Mouse (Mus musculus) forebrain, embryonic 12.5 days (tissue): Measurements from ENCODE around the gene Mbnl1. TPM values are rescaled to one million over a fixed set of nuclear protein-coding genes. Genes with fewer than 3 reads are reported as not detected.

Experiments
- ATAC-seq: fragments of 200-750 bp; cut with Nextera tagmentation; 2 replicates; pipeline ENCODE4 v1.8.0; 2017; ENCODE audit warnings: moderate TSS enrichment; ENCODE audit not compliant: low FRiP score
- H3K27ac ChIP-seq: fragments of 300-500 bp; sonication (generic); 2 replicates; pipeline ENCODE4 v1.5.1; 2016; ENCODE audit warnings: mild to moderate bottlenecking
- H3K27me3 ChIP-seq: fragments of 300-500 bp; sonication (generic); 2 replicates; pipeline ENCODE4 v1.6.1; 2016; ENCODE audit warnings: mild to moderate bottlenecking
- H3K36me3 ChIP-seq: fragments of 300-500 bp; sonication (generic); replicated peaks from 2 replicates; pipeline ENCODE4 v1.6.1; 2016; ENCODE audit warnings: mild to moderate bottlenecking
- H3K4me1 ChIP-seq: fragments of 300-500 bp; sonication (generic); 2 replicates; pipeline ENCODE4 v1.6.1; 2016
- H3K4me2 ChIP-seq: fragments of 300-500 bp; sonication (generic); 2 replicates; pipeline ENCODE4 v1.6.1; 2016; ENCODE audit warnings: mild to moderate bottlenecking, moderate library complexity
- H3K4me3 ChIP-seq: fragments of 300-500 bp; sonication (generic); replicated peaks from 2 replicates; pipeline ENCODE4 v1.5.1; 2016; ENCODE audit warnings: mild to moderate bottlenecking
- H3K9ac ChIP-seq: fragments of 300-500 bp; sonication (generic); 2 replicates; pipeline ENCODE4 v1.6.1; 2016; ENCODE audit warnings: mild to moderate bottlenecking
- H3K9me3 ChIP-seq: fragments of 300-500 bp; sonication (generic); 2 replicates; pipeline ENCODE4 v1.6.1; 2016
- WGBS: fragments of 180-500 bp; shearing (Covaris S2); methylation state at CpG from one replicate; pipeline ENCODE4 v1.1.7; 2016; 5-methylcytosine and 5-hydroxymethylcytosine counted together
- polyA plus RNA-seq: library from polyadenylated mRNA; unstranded; fragments of >200 nt; fragmentation: Nextera tagmentation; extraction: Ambion mirVana; gene quantifications from 2 replicates; pipeline ENCODE4 v1.2.1, GENCODE M21; 2016

Gene Mbnl1
- polyA plus RNA-seq, 1 experiment from 2014 or later: 37.3 TPM

DNA sequence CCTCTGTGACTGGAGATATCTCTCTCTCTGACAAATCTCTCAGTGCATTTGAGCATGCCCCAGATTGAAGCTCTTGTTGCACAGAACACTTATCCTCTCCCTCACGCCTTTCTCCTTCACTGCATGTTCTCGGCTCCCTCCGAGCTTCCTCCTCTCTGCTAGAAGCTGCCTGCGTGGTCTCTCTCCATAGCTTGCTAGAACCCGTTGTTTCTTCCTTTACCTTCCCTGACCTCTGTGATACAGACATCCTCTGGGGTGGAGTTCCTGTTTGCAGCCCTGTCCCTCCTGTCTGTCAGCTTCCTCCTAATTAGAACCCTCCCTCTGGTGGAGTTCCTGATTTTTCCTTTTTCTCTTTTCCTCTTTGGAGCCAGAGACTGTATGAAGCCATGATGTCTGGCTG, 108.1 kb downstream of the Mbnl1 start:
- no peaks in the 10 kb centered on the region for H3K36me3 ChIP-seq
- ATAC-seq: no peak
- 76% methylated on average over 5 of the region's 5 CpGs for WGBS

GRCm38 (mm10) chr3:60582154-60582553, 109.5 kb downstream of the Mbnl1 start:
- Histone ChIP-seq H3K9me3 (no peaks in the 10 kb centered on the region), H3K27me3 (no peaks in the 10 kb centered on the region), H3K9ac (no peak overlapping the region), H3K4me3 (no peak overlapping the region), H3K4me2 (no peak overlapping the region), H3K4me1 (peaks cover 5% of the 10 kb centered on the region), H3K27ac (no peak overlapping the region), H3K36me3 (no peaks in the 10 kb centered on the region)
- 36% methylated on average over 3 of the region's 3 CpGs for WGBS
- ATAC-seq: no peak

More for the DNA sequence above, 108.1 kb downstream of the Mbnl1 start:
- no peak overlapping the region for H3K27ac ChIP-seq
- H3K4me3 ChIP-seq: no peak overlapping the region
- no peaks in the 10 kb centered on the region for H3K9me3 ChIP-seq
- no peaks in the 10 kb centered on the region for H3K27me3 ChIP-seq
- no peak overlapping the region for H3K4me2 ChIP-seq
- H3K4me1 ChIP-seq: peaks cover 13% of the 10 kb centered on the region
- H3K9ac ChIP-seq: no peak overlapping the region

GRCm38 (mm10) chr3:60582620-60583019, 110.0 kb downstream of the Mbnl1 start:
- 40% methylated on average over 1 of the region's 1 CpGs for WGBS
- ATAC-seq: no peak
- Histone ChIP-seq H3K36me3 (no peaks in the 10 kb centered on the region), H3K9me3 (no peaks in the 10 kb centered on the region), H3K27ac (no peak overlapping the region), H3K9ac (no peak overlapping the region), H3K4me3 (no peak overlapping the region), H3K27me3 (no peaks in the 10 kb centered on the region), H3K4me2 (no peak overlapping the region), H3K4me1 (peaks cover 5% of the 10 kb centered on the region)

DNA sequence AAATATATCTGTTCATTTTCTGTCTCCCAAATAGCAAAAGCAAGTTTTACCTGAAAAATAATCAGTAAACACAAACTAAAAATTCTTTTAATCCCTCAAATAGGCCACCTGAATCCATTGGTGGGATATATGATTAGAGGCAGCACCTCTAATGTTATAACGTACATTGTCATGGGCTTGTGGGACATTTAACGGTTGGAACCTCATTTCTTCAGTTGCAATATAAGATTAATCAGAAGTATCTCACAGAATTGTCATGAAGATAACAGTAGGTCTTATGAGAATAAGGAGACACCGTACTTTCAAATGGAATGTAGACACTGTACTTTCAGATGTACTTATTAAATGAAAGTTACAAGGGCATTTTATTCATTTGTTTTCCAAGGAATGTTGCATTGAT, 112.1 kb downstream of the Mbnl1 start:
- Histone ChIP-seq H3K4me3 (no peak overlapping the region), H3K4me1 (peaks cover 5% of the 10 kb centered on the region), H3K9ac (no peak overlapping the region), H3K4me2 (no peak overlapping the region), H3K27ac (no peak overlapping the region), H3K9me3 (no peaks in the 10 kb centered on the region), H3K36me3 (no peaks in the 10 kb centered on the region), H3K27me3 (no peaks in the 10 kb centered on the region)
- no peak for ATAC-seq
- WGBS: 97% methylated on average over 3 of the region's 3 CpGs

- H3K27ac ChIP-seq: no peak overlapping the region
- H3K9me3 ChIP-seq: no peaks in the 10 kb centered on the region
- H3K4me2 ChIP-seq: no peak overlapping the region
- H3K4me3 ChIP-seq: no peak overlapping the region
- ATAC-seq: no peak
- no peak overlapping the region for H3K9ac ChIP-seq
- WGBS: 96% methylated on average over 3 of the region's 3 CpGs
- H3K27me3 ChIP-seq: no peaks in the 10 kb centered on the region
- H3K4me1 ChIP-seq: peaks cover 5% of the 10 kb centered on the region
- H3K36me3 ChIP-seq: no peaks in the 10 kb centered on the region
Measured at GRCm38 (mm10) chr3:60586046-60586445, 113.4 kb downstream of the Mbnl1 start.

- no peaks in the 10 kb centered on the region for H3K36me3 ChIP-seq
- H3K27me3 ChIP-seq: no peaks in the 10 kb centered on the region
- WGBS: 75% methylated on average over 4 of the region's 4 CpGs
- H3K9me3 ChIP-seq: no peaks in the 10 kb centered on the region
- H3K27ac ChIP-seq: no peak overlapping the region
- H3K4me3 ChIP-seq: no peak overlapping the region
- H3K4me1 ChIP-seq: peaks cover 5% of the 10 kb centered on the region
- no peak overlapping the region for H3K9ac ChIP-seq
- no peak overlapping the region for H3K4me2 ChIP-seq
- no peak for ATAC-seq
Measured at GRCm38 (mm10) chr3:60587149-60587548, 114.5 kb downstream of the Mbnl1 start.

- WGBS: 83% methylated on average over 3 of the region's 3 CpGs
Measured at GRCm38 (mm10) chr3:60589361-60589760, 116.7 kb downstream of the Mbnl1 start.

DNA sequence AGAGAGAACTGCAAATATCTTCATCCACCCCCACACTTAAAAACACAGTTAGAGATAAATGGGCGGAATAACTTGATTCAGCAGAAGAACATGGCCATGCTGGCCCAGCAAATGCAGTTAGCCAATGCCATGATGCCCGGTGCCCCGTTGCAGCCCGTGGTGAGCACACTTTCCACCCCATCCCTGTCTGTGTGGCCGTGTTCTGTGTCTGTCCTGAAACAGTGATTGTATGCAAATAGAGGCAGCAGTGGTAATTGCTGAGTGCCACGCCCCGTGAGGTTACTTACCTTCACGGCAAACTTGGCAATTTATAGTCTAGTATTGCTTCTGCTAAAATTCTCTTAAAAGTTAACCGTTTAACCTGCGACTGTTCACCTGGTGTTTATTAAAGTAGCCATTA, 123.0 kb downstream of the Mbnl1 start:
- Histone ChIP-seq H3K4me3 (no peak overlapping the region), H3K4me1 (no peaks in the 10 kb centered on the region), H3K36me3 (no peaks in the 10 kb centered on the region), H3K4me2 (no peak overlapping the region), H3K27me3 (no peaks in the 10 kb centered on the region), H3K9ac (no peak overlapping the region), H3K27ac (no peak overlapping the region), H3K9me3 (no peaks in the 10 kb centered on the region)
- WGBS: 92% methylated on average over 10 of the region's 10 CpGs
- ATAC-seq: no peak

More at GRCm38 (mm10) chr3:60589361-60589760, 116.7 kb downstream of the Mbnl1 start:
- Histone ChIP-seq H3K4me3 (no peak overlapping the region), H3K36me3 (no peaks in the 10 kb centered on the region), H3K4me1 (no peaks in the 10 kb centered on the region), H3K9me3 (no peaks in the 10 kb centered on the region), H3K27me3 (no peaks in the 10 kb centered on the region), H3K9ac (no peak overlapping the region), H3K27ac (no peak overlapping the region), H3K4me2 (no peak overlapping the region)
- ATAC-seq: no peak

DNA sequence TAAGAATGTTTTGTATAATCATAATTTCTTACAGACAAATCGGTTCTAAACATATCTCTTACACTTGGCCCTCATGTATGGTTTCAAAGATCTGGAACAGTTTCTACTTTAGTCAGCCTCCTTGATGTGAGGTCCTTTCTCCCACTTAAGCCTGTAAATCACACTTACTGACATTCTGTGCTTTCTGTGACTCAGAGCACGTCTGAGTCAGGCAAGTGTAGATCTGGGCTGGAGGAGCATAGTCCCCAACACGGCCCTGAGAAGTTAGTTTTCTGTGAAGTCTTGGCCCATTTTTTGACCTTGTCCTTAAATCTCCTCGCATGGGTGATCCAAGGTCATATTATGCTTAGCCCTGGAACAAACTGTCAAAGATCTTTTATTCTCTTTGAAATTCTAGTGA, 124.4 kb downstream of the Mbnl1 start:
- Histone ChIP-seq H3K36me3 (no peaks in the 10 kb centered on the region), H3K27me3 (no peaks in the 10 kb centered on the region), H3K4me1 (no peaks in the 10 kb centered on the region), H3K4me3 (no peak overlapping the region), H3K9ac (no peak overlapping the region), H3K4me2 (no peak overlapping the region), H3K9me3 (no peaks in the 10 kb centered on the region), H3K27ac (no peak overlapping the region)
- 84% methylated on average over 4 of the region's 4 CpGs for WGBS
- ATAC-seq: no peak

- Histone ChIP-seq H3K4me3 (no peak overlapping the region), H3K27me3 (no peaks in the 10 kb centered on the region), H3K36me3 (no peaks in the 10 kb centered on the region), H3K4me2 (no peak overlapping the region), H3K27ac (no peak overlapping the region), H3K9me3 (no peaks in the 10 kb centered on the region), H3K4me1 (no peaks in the 10 kb centered on the region), H3K9ac (no peak overlapping the region)
- peak; percentile 72 for ATAC-seq
- WGBS: 24% methylated on average over 4 of the region's 4 CpGs
Measured at GRCm38 (mm10) chr3:60601686-60602085, 129.1 kb downstream of the Mbnl1 start.

GRCm38 (mm10) chr3:60602923-60603549, 130.4 kb downstream of the Mbnl1 start:
- 92% methylated on average over 4 of the region's 4 CpGs for WGBS

GRCm38 (mm10) chr3:60603637-60604036, 131.0 kb downstream of the Mbnl1 start:
- H3K4me3 ChIP-seq: no peak overlapping the region
- no peak for ATAC-seq
- H3K4me2 ChIP-seq: no peak overlapping the region
- no peak overlapping the region for H3K27ac ChIP-seq
- no peaks in the 10 kb centered on the region for H3K4me1 ChIP-seq
- no peaks in the 10 kb centered on the region for H3K9me3 ChIP-seq
- H3K9ac ChIP-seq: no peak overlapping the region
- no peaks in the 10 kb centered on the region for H3K27me3 ChIP-seq
- no peaks in the 10 kb centered on the region for H3K36me3 ChIP-seq
- WGBS: 89% methylated on average over 4 of the region's 4 CpGs

More at GRCm38 (mm10) chr3:60602923-60603549, 130.4 kb downstream of the Mbnl1 start:
- H3K27ac ChIP-seq: no peak overlapping the region
- no peaks in the 10 kb centered on the region for H3K4me1 ChIP-seq
- no peaks in the 10 kb centered on the region for H3K27me3 ChIP-seq
- no peak overlapping the region for H3K4me2 ChIP-seq
- no peaks in the 10 kb centered on the region for H3K9me3 ChIP-seq
- H3K36me3 ChIP-seq: no peaks in the 10 kb centered on the region
- H3K4me3 ChIP-seq: no peak overlapping the region
- H3K9ac ChIP-seq: no peak overlapping the region
- ATAC-seq: no peak

DNA sequence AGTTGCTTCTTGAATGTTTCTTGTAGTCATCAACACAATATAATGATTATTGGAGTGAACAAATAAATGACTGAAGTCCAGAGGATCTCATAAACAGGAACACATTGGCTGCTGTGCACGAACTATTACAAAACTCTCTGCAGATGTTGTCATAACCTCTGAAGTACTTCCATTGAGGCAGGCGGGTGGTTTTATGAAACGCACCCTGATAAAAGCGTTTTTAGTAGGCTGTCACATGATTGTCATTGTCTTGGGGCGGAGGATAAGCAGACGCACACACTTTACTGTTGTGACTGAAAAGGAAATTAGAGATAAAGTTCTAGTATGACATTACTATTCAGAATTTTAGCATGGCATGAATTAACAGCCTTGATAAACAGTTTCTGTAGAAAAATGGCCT, 131.6 kb downstream of the Mbnl1 start:
- H3K4me1 ChIP-seq: no peaks in the 10 kb centered on the region
- H3K36me3 ChIP-seq: no peaks in the 10 kb centered on the region
- no peak for ATAC-seq
- no peak overlapping the region for H3K4me2 ChIP-seq
- no peak overlapping the region for H3K4me3 ChIP-seq
- no peak overlapping the region for H3K27ac ChIP-seq
- WGBS: 89% methylated on average over 6 of the region's 6 CpGs
- H3K27me3 ChIP-seq: no peaks in the 10 kb centered on the region
- H3K9ac ChIP-seq: no peak overlapping the region
- H3K9me3 ChIP-seq: no peaks in the 10 kb centered on the region
